Mouse (Mus musculus): ENCODE measurements at regions not wholly inside any gene's neighbourhood (a gene's known extent, or its start where the extent isn't known, plus 50 kb on each side); places are given as distances from the start of the nearest gene placed in this dataset.

- DNase-seq (ENCODE audit: extremely low read depth, low read depth), result no peak
Measured at GRCm38 (mm10) chr2:12033518-12034322, 256.0 kb downstream of the Ankrd16 start.

- DNase-seq (ENCODE audit: extremely low read depth, low read depth), result no peak
Measured at GRCm38 (mm10) chr2:12034323-12034585, 256.6 kb downstream of the Ankrd16 start.

GRCm38 (mm10) chr2:12049386-12049785, 252.3 kb downstream of the Itga8 start:
- DNase-seq (ENCODE audit: extremely low read depth, low read depth), result no peak

- no peak for DNase-seq (ENCODE audit: extremely low read depth, low read depth)
Measured at GRCm38 (mm10) chr2:12049972-12050371, 251.8 kb downstream of the Itga8 start.

GRCm38 (mm10) chr2:12053404-12054164, 248.1 kb downstream of the Itga8 start:
- DNase-seq (ENCODE audit: extremely low read depth, low read depth), result no peak

GRCm38 (mm10) chr2:12054165-12054500, 247.6 kb downstream of the Itga8 start:
- DNase-seq (ENCODE audit: extremely low read depth, low read depth), result no peak
